Mouse (Mus musculus) ovary, postnatal 10 days (tissue): ENCODE results near the gene Smpdl3b.

Experiments used
- DNase-seq: peaks from one replicate; pipeline ENCODE4 v3.0.0; 2022; ENCODE audit warnings: low spot score

The Smpdl3b gene

GRCm38 (mm10) chr4:132734766-132735165 lies 22.3 kb downstream of the Smpdl3b start:
- no peak for DNase-seq

- no peak for DNase-seq
Observed at GRCm38 (mm10) chr4:132733071-132733770, 23.8 kb downstream of the Smpdl3b start.

GRCm38 (mm10) chr4:132732148-132732684 lies 24.8 kb downstream of the Smpdl3b start, which contains the start of gene Xkr8:
TSS of gene Xkr8 (minus strand) at chr4:132732546.
- peak; percentile 69 for DNase-seq

- no peak for DNase-seq
Observed at GRCm38 (mm10) chr4:132731616-132732015, 25.4 kb downstream of the Smpdl3b start.

GRCm38 (mm10) chr4:132728233-132728632 lies 28.8 kb downstream of the Smpdl3b start:
- DNase-seq, result no peak

GRCm38 (mm10) chr4:132718251-132718650 lies 38.8 kb downstream of the Smpdl3b start:
- DNase-seq, result no peak

GRCm38 (mm10) chr4:132713181-132713580 lies 43.9 kb downstream of the Smpdl3b start:
- DNase-seq, result no peak

- DNase-seq, result no peak
Observed at GRCm38 (mm10) chr4:132706885-132707284, 50.2 kb downstream of the Smpdl3b start.

- no peak for DNase-seq
Observed at GRCm38 (mm10) chr4:132702076-132702475, 55.0 kb downstream of the Smpdl3b start.

GRCm38 (mm10) chr4:132693366-132693765 lies 63.7 kb downstream of the Smpdl3b start:
- DNase-seq, result no peak

- no peak for DNase-seq
Observed at GRCm38 (mm10) chr4:132689634-132690033, 67.4 kb downstream of the Smpdl3b start.
